Mouse (Mus musculus): ENCODE measurements around the gene Wnt5b. TPM values are rescaled to one million over a fixed set of nuclear protein-coding genes. Genes with fewer than 3 reads are reported as not detected.

Gene Wnt5b
- polyA plus RNA-seq, 2 experiments = 0.26 to 0.50 TPM

- no peaks in the 10 kb centered on the region; the same call in 1 of the 2 replicates for H3K36me3 ChIP-seq (replicated peaks; ENCODE audit: control insufficient read depth, insufficient read depth, low read depth)
- peak; percentile 96 for DNase-seq (ENCODE audit: low read depth in 3 of 3, low spot score in 3 of 3)
- peaks cover 12 to 16% of the 10 kb centered on the region in 2 experiments for H3K4me1 ChIP-seq (replicated peaks; ENCODE audit: control insufficient read depth in 2 of 2, insufficient read depth in 2 of 2, low read length in 1 of 2)
- TF ChIP-seq EP300 (IDR thresholded peaks at IDR 0.05; ENCODE audit: low read depth) (no peak), CTCF (IDR thresholded peaks at IDR 0.05; ENCODE audit: low read depth) (no peak)
- no peaks in the 10 kb centered on the region for H3K27me3 ChIP-seq (ENCODE audit: control insufficient read depth, insufficient read depth, low read length)
- H3K4me2 ChIP-seq (ENCODE audit: low read depth) = peak overlapping the region; percentile 84
- WGBS (ENCODE audit: insufficient replicate concordance) = under 1% methylated on average over 50 of the region's 53 CpGs
- H3K9me3 ChIP-seq (ENCODE audit: control insufficient read depth, low read length) = no peaks in the 10 kb centered on the region
- peak overlapping the region; percentile 95 for H3K9ac ChIP-seq (replicated peaks)
- peak overlapping the region; percentile 77 for H3K27ac ChIP-seq
- peak overlapping the region; percentile 92 to 98 for H3K4me3 ChIP-seq (ENCODE audit: insufficient read depth in 1 of 2, low read depth in 2 of 2, low read length in 2 of 2)
- peak; percentile 98 for ATAC-seq (ENCODE audit: insufficient read depth)
These were observed 155.5 kb downstream of the Wnt5b start for GRCm38 (mm10) chr6:119388650-119389012.

- Histone ChIP-seq H3K36me3 (replicated peaks; ENCODE audit: control insufficient read depth, insufficient read depth, low read depth) (no peaks in the 10 kb centered on the region; the same call in 1 of the 2 replicates), H3K27me3 (ENCODE audit: control insufficient read depth, insufficient read depth, low read length) (no peaks in the 10 kb centered on the region), H3K9ac (replicated peaks) (peak overlapping the region; percentile 95), H3K9me3 (ENCODE audit: control insufficient read depth, low read length) (no peaks in the 10 kb centered on the region), H3K4me2 (ENCODE audit: low read depth) (peak overlapping the region; percentile 84), H3K27ac (peak overlapping the region; percentile 77), H3K4me1 (replicated peaks; ENCODE audit: control insufficient read depth in 2 of 2, insufficient read depth in 2 of 2, low read length in 1 of 2) (peaks cover 12 to 16% of the 10 kb centered on the region in 2 experiments), H3K4me3 (ENCODE audit: insufficient read depth in 1 of 2, low read depth in 2 of 2, low read length in 2 of 2) (peak overlapping the region; percentile 92 to 98)
- under 1% methylated on average over 73 of the region's 76 CpGs for whole genome bisulfite sequencing (ENCODE audit: insufficient replicate concordance)
- ATAC-seq (ENCODE audit: insufficient read depth) (peak; percentile 83), DNase-seq (ENCODE audit: low read depth in 3 of 3, low spot score in 3 of 3) (peak in 1 of 3 experiments; percentile 38)
- no peak for TF ChIP-seq CTCF (IDR thresholded peaks at IDR 0.05; ENCODE audit: low read depth)
- no peak for TF ChIP-seq EP300 (IDR thresholded peaks at IDR 0.05; ENCODE audit: low read depth)
These were observed 156.1 kb downstream of the Wnt5b start for GRCm38 (mm10) chr6:119387801-119388649.

GRCm38 (mm10) chr6:119386821-119387220 lies 157.3 kb downstream of the Wnt5b start:
- no peaks in the 10 kb centered on the region; the same call in 1 of the 2 replicates for H3K36me3 ChIP-seq (replicated peaks; ENCODE audit: control insufficient read depth, insufficient read depth, low read depth)
- H3K4me1 ChIP-seq (replicated peaks; ENCODE audit: control insufficient read depth in 2 of 2, insufficient read depth in 2 of 2, low read length in 1 of 2) = peaks cover 16% of the 10 kb centered on the region in 2 experiments
- ATAC-seq (ENCODE audit: insufficient read depth) = no peak
- no peak for DNase-seq (ENCODE audit: low read depth in 3 of 3, low spot score in 3 of 3)
- H3K9ac ChIP-seq (replicated peaks) = peak overlapping the region; percentile 95
- 59% methylated on average over 1 of the region's 1 CpGs for WGBS (ENCODE audit: insufficient replicate concordance)
- H3K27ac ChIP-seq = no peak overlapping the region
- no peaks in the 10 kb centered on the region for H3K9me3 ChIP-seq (ENCODE audit: control insufficient read depth, low read length)
- H3K4me2 ChIP-seq (ENCODE audit: low read depth) = peak overlapping the region; percentile 84
- no peaks in the 10 kb centered on the region for H3K27me3 ChIP-seq (ENCODE audit: control insufficient read depth, insufficient read depth, low read length)
- peak overlapping the region; percentile 92 to 98; a peak in 3 of 4 replicates for H3K4me3 ChIP-seq (ENCODE audit: insufficient read depth in 1 of 2, low read depth in 2 of 2, low read length in 2 of 2)
- TF ChIP-seq CTCF (IDR thresholded peaks at IDR 0.05; ENCODE audit: low read depth) (no peak), EP300 (IDR thresholded peaks at IDR 0.05; ENCODE audit: low read depth) (no peak)

- WGBS (ENCODE audit: insufficient replicate concordance) = 71% methylated on average over 4 of the region's 4 CpGs
- Histone ChIP-seq H3K27me3 (ENCODE audit: control insufficient read depth, insufficient read depth, low read length) (no peaks in the 10 kb centered on the region), H3K27ac (no peak overlapping the region), H3K9me3 (ENCODE audit: control insufficient read depth, low read length) (no peaks in the 10 kb centered on the region), H3K4me1 (replicated peaks; ENCODE audit: control insufficient read depth in 2 of 2, insufficient read depth in 2 of 2, low read length in 1 of 2) (peaks cover 16% of the 10 kb centered on the region in 2 experiments), H3K4me3 (ENCODE audit: insufficient read depth in 1 of 2, low read depth in 2 of 2, low read length in 2 of 2) (peak overlapping the region in 1 of 2 experiments; percentile 92; a peak in 1 of 4 replicates), H3K9ac (replicated peaks) (no peak overlapping the region), H3K36me3 (replicated peaks; ENCODE audit: control insufficient read depth, insufficient read depth, low read depth) (no peaks in the 10 kb centered on the region; the same call in 1 of the 2 replicates), H3K4me2 (ENCODE audit: low read depth) (peak overlapping the region; percentile 84; the same call in 1 of the 2 replicates)
- TF ChIP-seq EP300 (IDR thresholded peaks at IDR 0.05; ENCODE audit: low read depth) (no peak), CTCF (IDR thresholded peaks at IDR 0.05; ENCODE audit: low read depth) (no peak)
- DNase-seq (ENCODE audit: low read depth in 3 of 3, low spot score in 3 of 3) (no peak), ATAC-seq (ENCODE audit: insufficient read depth) (no peak)
These were observed 157.7 kb downstream of the Wnt5b start for GRCm38 (mm10) chr6:119386421-119386820.

- Histone ChIP-seq H3K27me3 (ENCODE audit: control insufficient read depth, insufficient read depth, low read length) (no peaks in the 10 kb centered on the region), H3K4me1 (replicated peaks; ENCODE audit: control insufficient read depth in 2 of 2, insufficient read depth in 2 of 2, low read length in 1 of 2) (peaks cover 16% of the 10 kb centered on the region in 2 experiments), H3K36me3 (replicated peaks; ENCODE audit: control insufficient read depth, insufficient read depth, low read depth) (no peaks in the 10 kb centered on the region; the same call in 1 of the 2 replicates), H3K27ac (no peak overlapping the region), H3K9me3 (ENCODE audit: control insufficient read depth, low read length) (no peaks in the 10 kb centered on the region), H3K4me3 (ENCODE audit: insufficient read depth in 1 of 2, low read depth in 2 of 2, low read length in 2 of 2) (no peak overlapping the region), H3K9ac (replicated peaks) (no peak overlapping the region), H3K4me2 (ENCODE audit: low read depth) (no peak overlapping the region)
- DNase-seq (ENCODE audit: low read depth in 3 of 3, low spot score in 3 of 3) (no peak), ATAC-seq (ENCODE audit: insufficient read depth) (no peak)
- 78% methylated on average over 1 of the region's 1 CpGs for WGBS (ENCODE audit: insufficient replicate concordance)
- TF ChIP-seq CTCF (IDR thresholded peaks at IDR 0.05; ENCODE audit: low read depth) = peak; percentile 39; the same call in 1 of the 2 replicates
- no peak for TF ChIP-seq EP300 (IDR thresholded peaks at IDR 0.05; ENCODE audit: low read depth)
These were observed 158.5 kb downstream of the Wnt5b start for GRCm38 (mm10) chr6:119385668-119386067.

Other genes with a start within 250 kb of the Wnt5b start
- gene Lrtm2, start 213.6 kb downstream of the Wnt5b start, polyA plus RNA-seq (2012; rRNA removed) = 0.02 and 0.08 TPM in 2 replicates
- 0.04 TPM in 1 of 2 replicates, not detected in the other for gene Lrtm2, start 213.6 kb downstream of the Wnt5b start, polyA plus RNA-seq (2014; fragmentation: Nextera tagmentation; extraction: Ambion mirVana)
- 16.5 and 18.4 TPM in 2 replicates for gene Adipor2, start 126.6 kb downstream of the Wnt5b start, polyA plus RNA-seq (2012; rRNA removed)
- gene Adipor2, start 126.6 kb downstream of the Wnt5b start, polyA plus RNA-seq (2014; fragmentation: Nextera tagmentation; extraction: Ambion mirVana) = 17.7 and 19.2 TPM in 2 replicates
- gene Fbxl14, start 64.7 kb downstream of the Wnt5b start, polyA plus RNA-seq (2012; rRNA removed) = 16.3 and 18.8 TPM in 2 replicates
- gene Fbxl14, start 64.7 kb downstream of the Wnt5b start, polyA plus RNA-seq (2014; fragmentation: Nextera tagmentation; extraction: Ambion mirVana) = 3.7 and 3.9 TPM in 2 replicates

All from liver, embryonic 14.5 days (tissue).